Mouse (Mus musculus) heart, postnatal 4 days (tissue): Measurements from ENCODE around the gene Il17ra. TPM values are rescaled to one million over a fixed set of nuclear protein-coding genes. Genes with fewer than 3 reads are reported as not detected.
A peak's percentile ranks its signal among the peaks of the same experiment; 100 is the strongest.

Source experiments
- DNase-seq: peaks from one replicate; pipeline ENCODE4 v3.0.0; 2021
- total RNA-seq, 2 experiments: library from RNA; stranded (reverse); gene quantifications; 2 replicates each; pipeline ENCODE4 v1.2.3; 2021

Il17ra gene
- 1 to 10 TPM; 3.1 to 5.1 TPM for total RNA-seq

- peak; percentile 72 for DNase-seq
These were observed at the start of gene Il17ra for GRCm38 (mm10) chr6:120463086-120463871. Gene Il17ra (plus strand): TSS chr6:120463247.

- DNase-seq: no peak
These were observed 24.9 kb upstream of the Il17ra start for GRCm38 (mm10) chr6:120438161-120438560.

- no peak for DNase-seq
These were observed 20.8 kb upstream of the Il17ra start for GRCm38 (mm10) chr6:120442171-120442749.

GRCm38 (mm10) chr6:120443363-120444355 is 19.4 kb upstream of the Il17ra start:
- DNase-seq: no peak

- DNase-seq: no peak
These were observed 12.8 kb upstream of the Il17ra start for GRCm38 (mm10) chr6:120450208-120450607.

GRCm38 (mm10) chr6:120452384-120453102 is 10.5 kb upstream of the Il17ra start:
- DNase-seq: no peak

- no peak for DNase-seq
These were observed 10.0 kb upstream of the Il17ra start for GRCm38 (mm10) chr6:120453103-120453445.

- DNase-seq: no peak
These were observed 9.5 kb upstream of the Il17ra start for GRCm38 (mm10) chr6:120453556-120453955.

- no peak for DNase-seq
These were observed 8.4 kb upstream of the Il17ra start for GRCm38 (mm10) chr6:120454627-120455077.

GRCm38 (mm10) chr6:120457074-120457473 is 6.0 kb upstream of the Il17ra start:
- DNase-seq: no peak

GRCm38 (mm10) chr6:120457751-120458150 is 5.3 kb upstream of the Il17ra start:
- no peak for DNase-seq

- no peak for DNase-seq
These were observed 1.8 kb upstream of the Il17ra start for GRCm38 (mm10) chr6:120461217-120461616.

- no peak for DNase-seq
These were observed 796 bp upstream of the Il17ra start for GRCm38 (mm10) chr6:120462251-120462650.

GRCm38 (mm10) chr6:120463884-120464283 is 837 bp downstream of the Il17ra start:
- DNase-seq: peak; percentile 40

GRCm38 (mm10) chr6:120464406-120464939 is 1.4 kb downstream of the Il17ra start:
- no peak for DNase-seq

- no peak for DNase-seq
These were observed 2.3 kb downstream of the Il17ra start for GRCm38 (mm10) chr6:120465393-120465792.

- DNase-seq: no peak
These were observed 3.7 kb downstream of the Il17ra start for GRCm38 (mm10) chr6:120466609-120467329.

GRCm38 (mm10) chr6:120468259-120468658 is 5.2 kb downstream of the Il17ra start:
- no peak for DNase-seq

- no peak for DNase-seq
These were observed 6.2 kb downstream of the Il17ra start for GRCm38 (mm10) chr6:120469268-120469667.

- no peak for DNase-seq
These were observed 6.7 kb downstream of the Il17ra start for GRCm38 (mm10) chr6:120469770-120470169.

GRCm38 (mm10) chr6:120470666-120471065 is 7.6 kb downstream of the Il17ra start:
- DNase-seq: no peak
